Comparison of ENCODE assay signal across 9 mouse cellular contexts in genomic region chr16:38602989-38603804, GRCm38 (mm10). TPM values are rescaled to one million over a fixed set of nuclear protein-coding genes. Genes with fewer than 3 reads are reported as not detected.
A peak's percentile ranks its signal among the peaks of the same experiment; 100 is the strongest.
DNase-seq lines count a peak whose midpoint lies in the region; ATAC-seq lines count a peak whose summit lies in the region.
"Had no signal": no experiment of that assay in that cellular context is flagged by ENCODE, and none has a peak within 500 bp of the region (broad histone marks: within the 10 kb centered on the region; RNA-seq: fewer than 3 reads in every experiment).

No protein-coding gene starts in this region.

- peaks cover 50% of the 10 kb centered on the region for H3K36me3 ChIP-seq in heart, embryonic 11.5 days (ENCODE audit: control insufficient read depth, insufficient read depth, low read length)

- H3K27me3 ChIP-seq in heart, embryonic 11.5 days (ENCODE audit: control insufficient read depth, insufficient read depth, low read length): no peaks in the 10 kb centered on the region
- H3K27me3 ChIP-seq: Patski had no signal

- no peaks in the 10 kb centered on the region for H3K9me3 ChIP-seq in heart, embryonic 11.5 days (replicated peaks; ENCODE audit: control insufficient read depth, low read length)

- no peaks in the 10 kb centered on the region for H3K4me1 ChIP-seq in heart, embryonic 11.5 days (ENCODE audit: control insufficient read depth, insufficient read depth, low read length)

- ATAC-seq in heart, embryonic 11.5 days (replicated peaks; ENCODE audit: insufficient number of reproducible peaks, low FRiP score, low TSS enrichment): no peak
- ATAC-seq: Patski had no signal

- H3K27ac ChIP-seq in heart, embryonic 11.5 days (ENCODE audit: low read depth, low read length): no peak overlapping the region

- peak; percentile 75 to 83 for DNase-seq in heart, adult 18-20 months
- peak; percentile 44 for DNase-seq in A20 (ENCODE audit: low read depth, low spot score)
- DNase-seq in cerebellum, adult 11-12 months: peak; percentile 32
- peak; percentile 65 for DNase-seq in heart, adult 8-10 months (ENCODE audit: low spot score)
- peak; percentile 21 to 44 for DNase-seq in layer of hippocampus, postnatal 14 days (ENCODE audit: low spot score in 2 of 2)
- peak; percentile 17 for DNase-seq in retina, embryonic 14.5 days (ENCODE audit: low spot score)
- no peak for DNase-seq in spleen, postnatal 36 days (ENCODE audit: low spot score in 2 of 2)

- no peak overlapping the region for H3K4me2 ChIP-seq in heart, embryonic 11.5 days

- 44% methylated on average over 11 of the region's 11 CpGs for WGBS in heart, embryonic 11.5 days (ENCODE audit: insufficient replicate concordance)

- no peak overlapping the region for H3K9ac ChIP-seq in heart, embryonic 11.5 days (ENCODE audit: low read depth, low read length)

- H3K4me3 ChIP-seq in heart, embryonic 11.5 days (ENCODE audit: low read depth, low read length): no peak overlapping the region

RNA-seq across cellular contexts. Expression of gene Tmem39a, which starts 44.7 kb away (rescaled TPM):
- 10 to 100 TPM; 19.1 to 23.9 TPM for total RNA-seq in heart, adult 18-20 months (2021)
- polyA plus RNA-seq in heart, embryonic 11.5 days (2014; fragmentation: Nextera tagmentation; extraction: Ambion mirVana): 77.3 and 84.0 TPM in 2 replicates
- total RNA-seq in heart, adult 8-10 months (2022): 10 to 100 TPM; 16.0 to 23.6 (median 17.4) TPM
- total RNA-seq in layer of hippocampus, postnatal 14 days (2021): 10 to 100 TPM; 24.0 to 25.5 TPM

RNA-seq across cellular contexts. Expression of gene Poglut1, which starts 53.1 kb away (rescaled TPM):
- 10 to 100 TPM; 10.5 to 13.2 TPM for total RNA-seq in heart, adult 18-20 months (2021)
- 33.5 and 37.7 TPM in 2 replicates for polyA plus RNA-seq in heart, embryonic 11.5 days (2014; fragmentation: Nextera tagmentation; extraction: Ambion mirVana)
- total RNA-seq in heart, adult 8-10 months (2022): 10 to 100 TPM; 10.7 to 12.3 (median 11.2) TPM
- 10 to 100 TPM; 42.2 to 44.3 TPM for total RNA-seq in layer of hippocampus, postnatal 14 days (2021)

Comparison
In these comparisons a context has a peak if more than half of its experiments do, and no peak if none do; other contexts are left out.
1. DNase-seq: peak in heart, adult 18-20 months (2 of 2), A20 (single experiment), cerebellum, adult 11-12 months (single experiment), heart, adult 8-10 months (single experiment), layer of hippocampus, postnatal 14 days (2 of 2) and retina, embryonic 14.5 days (single experiment); none in spleen, postnatal 36 days (0 of 2).